Mouse (Mus musculus) left cerebral cortex, adult 8-10 months (tissue): ENCODE measurements around the gene Ddx19b. TPM values are rescaled to one million over a fixed set of nuclear protein-coding genes. Genes with fewer than 3 reads are reported as not detected.
"Not testable (repeated sequence)": the region's sequence is repeated elsewhere in the genome, so short reads cannot be mapped to it uniquely, and the experiment has no call there.

Experiments used
- DNase-seq, 2 experiments: peaks; one replicate each; pipeline ENCODE4 v3.0.0; 2022; ENCODE audit warnings: low spot score in 2 of 2
- total RNA-seq, 4 experiments: library from RNA; stranded (reverse); gene quantifications; 2 replicates each; pipeline ENCODE4 v1.2.4; 2022

Gene Ddx19b
- total RNA-seq, 4 experiments from 2014 or later, result 17.9 to 20.5 (median 18.9) TPM

DNA sequence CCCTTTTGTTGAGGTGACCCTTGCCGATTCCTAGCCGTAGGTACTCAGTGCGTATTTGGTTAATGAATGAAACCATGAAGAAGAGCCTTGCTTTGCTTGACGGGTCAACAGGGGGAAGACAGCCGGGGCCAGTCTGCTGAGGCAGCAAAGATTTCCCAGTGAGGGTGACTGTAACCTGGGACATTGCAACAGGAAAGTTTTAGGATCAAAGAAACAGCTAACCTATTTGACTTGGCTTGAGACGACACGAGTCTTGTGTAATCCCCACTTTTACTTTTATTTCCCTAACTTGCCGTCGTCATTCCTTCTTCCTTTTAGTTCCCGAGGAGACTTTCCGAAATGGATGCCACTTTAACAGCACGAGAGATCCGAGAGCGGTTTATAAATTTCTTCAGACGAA lies 5.0 kb upstream of the Ddx19b start:
- no peak for DNase-seq

DNA sequence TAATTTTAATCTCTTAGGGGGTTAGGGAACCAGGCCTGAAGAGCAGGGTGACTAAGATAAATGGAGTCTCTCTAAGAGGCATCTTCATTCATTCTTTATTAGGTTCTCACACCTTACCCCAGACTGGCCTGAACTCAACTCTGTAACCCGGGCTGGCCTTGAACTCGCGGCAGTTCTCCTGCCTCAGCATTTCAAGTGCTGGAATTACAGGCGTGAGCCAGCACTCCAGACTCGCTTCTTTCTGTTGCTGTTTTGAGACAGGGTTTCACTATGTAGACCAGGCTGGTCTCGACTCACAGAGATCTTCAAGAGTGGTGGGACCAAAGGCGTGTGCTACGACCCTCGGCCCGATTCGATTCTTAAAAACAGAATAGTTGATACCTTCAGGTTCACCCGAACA lies 2.7 kb upstream of the Ddx19b start:
- DNase-seq, result no peak

DNA sequence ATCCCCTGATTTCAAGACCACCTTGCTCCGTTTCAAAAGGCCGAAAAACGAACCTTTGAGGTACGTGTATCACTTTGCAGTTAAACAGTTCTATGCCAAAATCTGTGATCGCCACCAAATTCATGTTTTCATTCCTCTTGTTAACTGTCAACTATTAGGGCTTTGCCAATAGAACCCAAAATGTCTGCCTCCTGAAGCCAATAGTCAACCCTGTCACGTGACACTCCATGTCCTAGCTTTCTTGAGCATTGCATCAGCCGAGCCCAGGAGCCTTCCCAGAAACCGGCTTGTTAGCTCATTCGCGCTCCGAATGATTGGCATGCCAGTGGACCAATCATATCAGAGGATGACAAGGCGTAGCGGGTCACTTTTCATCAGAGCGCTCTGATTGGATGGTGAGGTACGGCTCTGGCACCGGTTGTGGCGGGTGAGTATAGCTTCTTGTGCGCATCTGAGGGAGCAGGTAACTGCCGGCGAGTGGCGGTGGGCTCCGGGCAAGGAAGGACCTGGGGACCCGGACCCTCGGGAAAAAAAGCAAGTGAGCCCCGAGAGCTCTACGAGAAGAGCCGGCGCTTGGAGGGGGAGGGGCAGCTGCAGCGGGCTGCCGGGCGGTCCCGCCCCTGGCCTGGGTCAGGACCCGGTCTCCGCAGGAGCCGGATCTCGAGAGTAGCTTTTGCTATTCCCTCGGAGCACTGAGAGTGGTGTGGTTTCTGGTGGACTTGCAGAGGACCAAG lies 2.1 kb upstream of the Ddx19b start:
- peak; percentile 94 to 99 for DNase-seq

DNA sequence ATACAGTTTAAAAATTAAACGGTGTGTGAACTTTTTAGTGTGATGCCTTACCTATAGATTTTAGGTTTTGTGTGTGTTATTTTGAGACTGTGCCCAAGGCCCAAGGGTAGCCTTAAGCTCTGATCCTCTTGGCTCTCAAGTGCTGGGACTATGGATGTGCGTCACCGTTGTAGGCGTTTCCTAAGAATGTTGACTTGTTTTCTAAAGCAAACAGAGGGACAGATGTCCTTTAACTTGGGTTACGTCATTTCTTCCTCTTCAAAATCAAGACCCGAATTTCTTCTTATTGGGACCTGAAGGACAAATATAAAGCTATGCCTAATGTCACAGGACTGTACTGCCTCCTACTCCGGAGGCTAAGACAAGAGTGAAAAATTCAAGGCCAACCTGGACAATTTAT lies 1.4 kb upstream of the Ddx19b start, which contains the start of gene Aars:
TSS of gene Aars (plus strand) at position 229 of the 400 bp plus-strand sequence.
- DNase-seq, result no peak

- no peak for DNase-seq
These were observed 1.5 kb downstream of the Ddx19b start for GRCm38 (mm10) chr8:111030045-111030444.

- DNase-seq, result no peak
These were observed 2.0 kb downstream of the Ddx19b start for GRCm38 (mm10) chr8:111029589-111029988.

- peak; percentile 84 to 85 for DNase-seq
These were observed 4.1 kb downstream of the Ddx19b start for GRCm38 (mm10) chr8:111027391-111027937.

GRCm38 (mm10) chr8:111026609-111027008 lies 4.9 kb downstream of the Ddx19b start:
- DNase-seq, result not testable (repeated sequence)

- not testable (repeated sequence) for DNase-seq
These were observed 21.1 kb downstream of the Ddx19b start for GRCm38 (mm10) chr8:111010230-111010991.

DNA sequence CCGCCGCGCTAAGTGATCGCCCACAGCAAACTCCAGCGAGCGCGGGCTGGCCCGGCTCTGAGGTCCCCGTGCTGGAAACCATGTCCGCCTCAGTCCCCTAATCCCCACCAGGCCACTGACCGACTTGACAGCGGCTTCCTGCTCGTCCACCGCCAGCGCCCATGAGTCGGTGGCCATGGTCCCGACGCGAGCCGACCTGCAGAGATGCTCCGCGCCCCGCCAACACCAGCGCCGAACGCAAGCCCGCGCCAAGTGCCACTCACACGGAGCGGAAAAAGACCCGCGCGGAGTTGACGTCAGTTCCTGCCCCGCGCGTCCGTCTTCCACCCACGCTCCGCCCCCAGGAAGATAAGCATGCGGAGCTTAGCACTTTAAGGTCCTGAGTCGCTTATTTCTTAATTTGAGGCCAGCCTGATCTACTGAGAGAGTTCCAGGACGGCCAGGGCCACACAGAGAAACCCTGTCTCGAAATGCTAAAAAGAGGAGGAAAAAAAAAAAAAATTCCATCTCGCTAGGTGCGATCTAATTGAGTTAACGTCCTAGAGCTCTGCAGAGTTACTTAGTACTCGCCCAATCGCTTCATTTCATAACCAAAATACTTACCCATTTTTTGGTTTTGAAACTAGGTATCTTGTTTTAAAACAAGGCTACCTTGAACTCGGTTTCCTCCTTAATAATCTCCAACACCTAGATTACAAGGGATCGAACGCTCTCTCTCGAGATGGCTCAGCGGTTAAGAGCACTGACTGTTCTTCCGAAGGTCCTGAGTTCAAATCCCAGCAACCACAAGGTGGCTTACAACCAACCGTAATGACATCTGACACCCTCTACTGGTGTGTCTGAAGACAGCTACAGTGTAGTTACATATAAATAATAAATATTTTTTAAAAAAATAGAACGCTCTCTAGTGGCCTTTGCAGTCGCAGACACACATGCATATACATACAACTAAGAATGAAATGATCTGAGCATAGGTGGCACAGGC lies 33.7 kb downstream of the Ddx19b start, which contains the start of gene Ddx19a:
TSS of gene Ddx19a (minus strand) at position 254 of the 985 bp plus-strand sequence.
- DNase-seq, result peak; percentile 77 to 83

DNA sequence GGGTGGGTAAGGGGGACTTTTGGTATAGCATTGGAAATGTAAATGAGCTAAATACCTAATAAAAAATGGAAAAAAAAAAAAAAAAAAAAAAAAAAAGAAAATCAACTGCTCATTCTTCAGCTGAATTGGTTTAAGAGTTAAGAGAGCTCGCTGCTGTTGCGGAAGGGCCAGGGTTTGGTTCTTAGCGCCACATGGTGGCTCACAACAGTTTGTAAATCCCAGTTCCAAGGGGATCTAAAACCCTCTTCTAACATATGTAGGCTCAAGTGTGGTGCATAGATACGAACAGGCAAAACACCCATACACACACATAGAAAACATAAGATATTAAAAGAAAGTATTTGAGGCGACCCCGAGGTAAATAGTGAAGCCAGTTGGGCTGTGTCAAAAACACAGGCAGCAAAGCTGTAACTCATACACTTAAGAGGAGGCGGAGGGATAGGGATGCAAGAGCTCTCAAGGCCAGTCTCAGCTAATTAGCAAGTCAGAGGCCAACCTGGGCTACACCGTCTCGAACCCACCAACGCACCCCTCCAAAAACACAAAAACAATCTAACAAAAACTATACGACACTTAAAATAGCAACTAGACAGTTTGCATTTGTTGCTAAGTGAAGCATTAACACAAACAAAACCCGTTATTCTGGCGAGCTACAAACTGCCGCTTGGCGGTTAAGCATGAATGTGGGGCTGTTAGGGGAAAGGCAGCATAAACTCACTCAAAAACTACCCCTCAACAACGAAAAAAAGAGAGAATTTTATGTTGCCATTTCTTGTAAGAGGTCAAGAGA lies 34.7 kb downstream of the Ddx19b start:
- DNase-seq, result no peak

DNA sequence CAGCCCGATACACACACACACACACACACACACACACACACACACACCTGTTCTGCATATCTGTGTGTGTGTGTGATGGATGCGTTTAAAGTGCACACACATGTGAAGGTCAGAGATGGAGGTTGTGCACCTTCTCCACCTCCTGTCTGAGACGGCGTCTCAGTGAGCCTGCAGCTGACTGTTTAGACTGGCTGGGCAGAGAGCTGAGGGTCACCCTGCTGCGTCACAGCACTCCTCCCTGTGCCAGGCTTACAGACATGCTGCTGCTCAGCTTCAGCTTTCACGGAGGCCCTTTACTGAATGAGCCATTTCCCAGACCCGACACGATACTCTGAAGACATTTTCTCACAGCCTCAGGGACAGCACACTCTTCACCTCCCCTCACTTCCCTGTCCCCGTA lies 41.5 kb downstream of the Ddx19b start:
- DNase-seq, result no peak

GRCm38 (mm10) chr8:110987805-110988744 lies 43.5 kb downstream of the Ddx19b start:
- no peak for DNase-seq

DNA sequence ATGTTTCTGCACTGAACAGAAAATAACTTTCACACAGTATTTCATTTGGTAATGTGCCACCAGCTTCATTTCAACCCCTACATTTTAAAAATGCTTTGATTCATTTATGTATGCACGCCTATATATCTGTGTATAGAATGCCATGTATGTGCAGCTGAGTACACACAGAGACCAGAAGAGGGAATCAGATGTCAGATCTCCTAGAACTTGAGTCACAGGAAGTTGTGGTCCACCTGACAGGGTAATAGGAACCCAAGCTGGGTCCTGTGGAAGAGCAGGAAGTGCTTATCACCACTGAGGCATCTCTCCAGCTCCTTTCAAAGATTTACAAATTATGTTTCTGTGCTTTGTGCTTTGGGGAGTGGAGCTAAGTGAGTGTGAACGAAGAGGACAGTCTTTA lies 50.2 kb downstream of the Ddx19b start:
- no peak for DNase-seq

DNA sequence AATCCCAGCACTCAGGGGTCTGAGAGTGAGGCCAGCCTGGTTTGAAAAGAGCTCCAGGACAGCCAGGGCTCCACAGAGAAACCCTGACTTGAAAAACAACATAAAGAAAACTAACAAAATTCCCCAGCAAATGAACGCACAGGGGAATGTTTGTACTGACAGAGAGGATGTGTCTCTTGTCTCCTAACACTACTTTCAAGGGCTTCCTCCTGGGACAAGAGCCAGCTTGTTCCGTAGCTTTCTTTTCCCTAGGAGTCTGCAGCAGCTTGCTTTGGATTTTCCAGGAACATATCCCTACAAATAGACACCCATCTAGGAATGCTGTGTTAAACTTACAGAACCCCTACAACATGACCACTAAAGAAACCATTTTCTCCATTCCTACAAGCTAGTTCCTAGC lies 53.6 kb downstream of the Ddx19b start:
- DNase-seq, result not testable (repeated sequence)

- DNase-seq, result not testable (repeated sequence)
These were observed 55.0 kb downstream of the Ddx19b start for GRCm38 (mm10) chr8:110976532-110976931.

GRCm38 (mm10) chr8:110969910-110970770 lies 61.4 kb downstream of the Ddx19b start:
- peak; percentile 84 to 93 for DNase-seq

GRCm38 (mm10) chr8:110967326-110967725 lies 64.2 kb downstream of the Ddx19b start:
- DNase-seq, result no peak
